Mouse (Mus musculus) thymus, adult 2 months (tissue): ENCODE results near the gene Kdm5b. TPM values are rescaled to one million over a fixed set of nuclear protein-coding genes. Genes with fewer than 3 reads are reported as not detected.

Experiments used
- DNase-seq: peaks from one replicate; pipeline ENCODE4 v3.0.0; 2021
- H3K27ac ChIP-seq: fragments of 200-500 bp; 2 replicates; pipeline ENCODE4 v1.5.1; 2012; ENCODE audit warnings: low read length, control low read depth; ENCODE audit not compliant: control insufficient read depth, insufficient read depth
- H3K27me3 ChIP-seq: fragments of 200-500 bp; 2 replicates; pipeline ENCODE4 v1.6.1; 2012; ENCODE audit warnings: mild to moderate bottlenecking, low read length, moderate library complexity, mixed read lengths; ENCODE audit not compliant: control insufficient read depth, insufficient read depth
- H3K36me3 ChIP-seq: fragments of 200-500 bp; 2 replicates; pipeline ENCODE4 v1.6.1; 2012; ENCODE audit warnings: mild to moderate bottlenecking, low read length, moderate library complexity; ENCODE audit not compliant: control insufficient read depth, insufficient read depth
- H3K4me1 ChIP-seq: fragments of 200-500 bp; replicated peaks from 2 replicates; pipeline ENCODE4 v1.6.1; 2012; ENCODE audit warnings: low read length; ENCODE audit not compliant: control insufficient read depth, insufficient read depth
- H3K4me3 ChIP-seq: fragments of 200-500 bp; 2 replicates; pipeline ENCODE4 v1.5.1; 2012; ENCODE audit warnings: mild to moderate bottlenecking, low read length, control low read depth, moderate library complexity; ENCODE audit not compliant: control insufficient read depth, insufficient read depth
- CTCF ChIP-seq: fragments of 200-500 bp; IDR thresholded peaks from 2 replicates; pipeline ENCODE4 v1.5.1; 2012; ENCODE audit warnings: mild to moderate bottlenecking, control low read depth, low read length, moderate library complexity, borderline replicate concordance; ENCODE audit not compliant: control insufficient read depth, poor library complexity, insufficient read depth; ENCODE audit errors: extremely low read depth
- POLR2A ChIP-seq: fragments of 200-500 bp; IDR thresholded peaks from 2 replicates; pipeline ENCODE4 v1.6.1; 2012; ENCODE audit warnings: mild to moderate bottlenecking, low read length, control low read depth, moderate library complexity; ENCODE audit not compliant: control insufficient read depth, poor library complexity, insufficient read depth; ENCODE audit errors: extremely low read depth
- WGBS: fragments of 180-500 bp; shearing (Covaris S2); methylation state at CpG from one replicate; pipeline ENCODE4 v1.1.7; 2018; 5-methylcytosine and 5-hydroxymethylcytosine counted together
- polyA plus RNA-seq: library from polyadenylated mRNA; depleted of rRNA; stranded (reverse); fragments of >200 nt; gene quantifications from 2 replicates; pipeline ENCODE4 v1.2.3, GENCODE M21; 2012

Gene Kdm5b
- polyA plus RNA-seq, 1 experiment: 26.7 TPM

GRCm38 (mm10) chr1:134604086-134604485, 44.1 kb downstream of the Kdm5b start:
- 93% methylated on average over 2 of the region's 2 CpGs for WGBS
- H3K27me3 ChIP-seq: no peaks in the 10 kb centered on the region
- H3K27ac ChIP-seq: no peak overlapping the region
- no peak for DNase-seq
- peaks cover 83% of the 10 kb centered on the region for H3K36me3 ChIP-seq
- TF ChIP-seq POLR2A (no peak), CTCF (no peak)
- H3K4me1 ChIP-seq: no peaks in the 10 kb centered on the region
- no peak overlapping the region for H3K4me3 ChIP-seq

- H3K36me3 ChIP-seq: peaks cover 76% of the 10 kb centered on the region
- H3K4me1 ChIP-seq: no peaks in the 10 kb centered on the region
- TF ChIP-seq POLR2A: no peak
- no peak for TF ChIP-seq CTCF
- DNase-seq: no peak
- WGBS: 97% methylated on average over 8 of the region's 8 CpGs
- no peak overlapping the region for H3K27ac ChIP-seq
- no peak overlapping the region for H3K4me3 ChIP-seq
- H3K27me3 ChIP-seq: no peaks in the 10 kb centered on the region
These were observed 45.7 kb downstream of the Kdm5b start for GRCm38 (mm10) chr1:134605670-134606069.

- WGBS: 97% methylated on average over 2 of the region's 2 CpGs
- TF ChIP-seq POLR2A (no peak), CTCF (no peak)
These were observed 46.4 kb downstream of the Kdm5b start for GRCm38 (mm10) chr1:134606381-134606780.

DNA sequence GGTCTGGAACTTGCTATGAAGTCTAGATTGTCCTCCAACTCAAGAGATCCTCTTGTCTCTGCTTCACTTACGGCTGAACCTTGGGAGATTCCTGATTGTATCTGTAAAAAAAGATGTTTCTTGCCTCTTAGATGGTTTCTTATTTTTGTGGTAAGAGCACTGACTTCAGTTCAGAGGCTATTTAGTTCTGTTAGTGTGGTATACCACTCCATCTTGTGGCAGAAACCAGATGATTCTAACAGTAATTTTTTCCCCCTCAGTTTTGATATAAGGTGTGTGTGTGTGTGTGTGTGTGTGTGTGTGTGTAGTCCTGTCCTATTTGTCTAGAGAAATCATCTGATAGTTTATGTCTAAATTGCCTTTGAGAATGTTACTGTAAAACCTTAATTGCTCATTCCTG, 47.3 kb downstream of the Kdm5b start:
- Histone ChIP-seq H3K4me1 (no peaks in the 10 kb centered on the region), H3K4me3 (no peak overlapping the region), H3K36me3 (peaks cover 64% of the 10 kb centered on the region), H3K27me3 (no peaks in the 10 kb centered on the region), H3K27ac (no peak overlapping the region)
- TF ChIP-seq CTCF (no peak), POLR2A (no peak)
- no peak for DNase-seq
- 93% methylated on average over 1 of the region's 1 CpGs for WGBS

More at GRCm38 (mm10) chr1:134606381-134606780, 46.4 kb downstream of the Kdm5b start:
- peaks cover 69% of the 10 kb centered on the region for H3K36me3 ChIP-seq
- no peaks in the 10 kb centered on the region for H3K4me1 ChIP-seq
- no peak overlapping the region for H3K4me3 ChIP-seq
- H3K27ac ChIP-seq: no peak overlapping the region
- no peak for DNase-seq
- H3K27me3 ChIP-seq: no peaks in the 10 kb centered on the region

- WGBS: 97% methylated on average over 4 of the region's 4 CpGs
- H3K27me3 ChIP-seq: no peaks in the 10 kb centered on the region
- DNase-seq: no peak
- no peaks in the 10 kb centered on the region for H3K4me1 ChIP-seq
- peaks cover 66% of the 10 kb centered on the region for H3K36me3 ChIP-seq
- H3K27ac ChIP-seq: no peak overlapping the region
- no peak overlapping the region for H3K4me3 ChIP-seq
- TF ChIP-seq CTCF (no peak), POLR2A (no peak)
These were observed 49.2 kb downstream of the Kdm5b start for GRCm38 (mm10) chr1:134609172-134609571.

- no peaks in the 10 kb centered on the region for H3K27me3 ChIP-seq
- 97% methylated on average over 5 of the region's 5 CpGs for WGBS
- H3K36me3 ChIP-seq: peaks cover 61% of the 10 kb centered on the region
- no peak overlapping the region for H3K27ac ChIP-seq
- TF ChIP-seq POLR2A (no peak), CTCF (no peak)
- H3K4me1 ChIP-seq: no peaks in the 10 kb centered on the region
- DNase-seq: no peak
- no peak overlapping the region for H3K4me3 ChIP-seq
These were observed 54.6 kb downstream of the Kdm5b start for GRCm38 (mm10) chr1:134614554-134614953.

DNA sequence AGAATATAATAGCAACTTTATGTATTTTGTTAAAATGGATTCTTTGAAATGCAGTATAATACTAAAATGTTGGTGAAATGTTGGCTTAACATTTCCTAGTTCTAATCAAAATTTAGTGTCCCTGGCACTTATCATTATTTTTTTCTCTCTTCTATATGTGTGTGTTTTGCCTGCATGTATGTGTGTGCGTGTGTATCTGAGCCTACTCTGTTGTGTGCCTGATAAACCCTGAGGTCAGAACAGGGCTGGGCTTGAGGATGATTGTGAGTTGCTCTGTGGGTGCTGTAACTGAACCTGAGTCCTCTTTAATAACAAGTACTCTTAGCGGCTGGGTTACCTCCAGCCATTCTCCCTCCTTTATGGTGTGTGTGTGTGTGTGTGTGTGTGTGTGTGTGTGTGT, 55.0 kb downstream of the Kdm5b start:
- TF ChIP-seq CTCF (no peak), POLR2A (no peak)
- no peak overlapping the region for H3K4me3 ChIP-seq
- 97% methylated on average over 2 of the region's 2 CpGs for WGBS
- no peak overlapping the region for H3K27ac ChIP-seq
- no peak for DNase-seq
- H3K36me3 ChIP-seq: peaks cover 65% of the 10 kb centered on the region
- no peaks in the 10 kb centered on the region for H3K27me3 ChIP-seq
- no peaks in the 10 kb centered on the region for H3K4me1 ChIP-seq
